Mouse (Mus musculus) urinary bladder, postnatal 14 days (tissue): ENCODE measurements around the gene Kirrel.

Experiments
- DNase-seq: peaks from one replicate; pipeline ENCODE4 v3.0.0; 2021; ENCODE audit warnings: low spot score

Kirrel gene

DNA sequence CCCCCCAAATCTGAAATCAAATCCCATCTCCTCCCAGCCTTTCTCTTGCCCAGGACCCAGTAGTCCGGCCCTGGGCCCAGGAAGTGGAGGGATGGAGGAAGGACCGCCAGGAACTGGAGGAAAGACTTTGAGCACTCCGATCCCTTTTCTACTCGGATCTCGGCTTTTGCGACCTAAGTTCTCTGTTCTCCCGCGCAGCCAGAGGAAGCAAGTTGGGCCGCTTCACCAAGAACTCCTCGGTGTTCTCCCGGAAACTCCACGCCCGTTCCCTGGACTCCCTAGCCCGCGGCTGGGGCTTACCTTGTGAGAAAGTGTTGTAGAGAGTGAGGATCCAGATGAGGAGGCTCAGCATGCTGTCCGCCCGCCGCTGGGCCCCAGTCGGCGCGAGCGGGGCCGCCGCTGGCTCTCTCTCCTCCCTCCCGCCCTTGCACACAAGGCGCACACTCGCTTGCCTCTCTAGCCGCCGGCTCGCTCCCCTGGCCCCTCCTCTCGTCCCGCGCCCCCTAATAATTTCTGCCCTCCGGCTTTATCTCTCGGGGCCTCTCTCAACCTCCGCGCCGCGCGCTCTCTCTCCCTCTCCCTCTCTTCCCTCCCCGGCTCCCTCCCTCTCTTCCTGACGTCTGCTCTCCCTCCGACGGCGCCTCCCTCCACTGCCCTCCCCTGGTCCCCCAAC is at the start of gene Kirrel:
Gene Kirrel, minus strand, starts transcription at position 652 of the 673 bp plus-strand sequence.
- peak; percentile 85 for DNase-seq

GRCm38 (mm10) chr3:87223636-87224035 is 49.1 kb upstream of the Kirrel start:
- DNase-seq: no peak

- no peak for DNase-seq
Observed at GRCm38 (mm10) chr3:87222346-87222745, 47.8 kb upstream of the Kirrel start.

- no peak for DNase-seq
Observed at GRCm38 (mm10) chr3:87215176-87215575, 40.6 kb upstream of the Kirrel start.

- DNase-seq: no peak
Observed at GRCm38 (mm10) chr3:87214221-87214864, 39.8 kb upstream of the Kirrel start.

- DNase-seq: no peak
Observed at GRCm38 (mm10) chr3:87206336-87207075, 32.0 kb upstream of the Kirrel start.

- DNase-seq: no peak
Observed at GRCm38 (mm10) chr3:87196637-87197036, 22.1 kb upstream of the Kirrel start.

DNA sequence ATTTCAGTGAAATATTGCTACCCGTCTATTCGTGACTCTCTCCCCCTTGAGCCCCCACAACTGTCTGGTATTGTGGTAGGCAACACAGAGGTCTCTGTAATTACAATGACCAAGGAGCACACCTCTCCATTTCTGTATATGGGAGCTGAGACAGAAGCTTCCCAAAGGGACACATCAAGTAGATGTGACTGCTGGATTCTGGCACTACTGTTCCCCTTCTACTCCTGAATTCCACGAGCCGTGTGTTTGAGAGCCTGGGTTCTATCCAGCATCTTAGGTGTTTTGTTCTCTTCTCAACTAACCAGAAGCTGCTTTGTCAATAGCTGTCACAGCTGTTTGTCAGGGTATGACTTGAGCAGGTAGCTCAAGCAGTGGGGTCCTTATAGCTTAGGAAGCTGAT is 20.5 kb upstream of the Kirrel start:
- no peak for DNase-seq

GRCm38 (mm10) chr3:87194591-87194990 is 20.0 kb upstream of the Kirrel start:
- no peak for DNase-seq

DNA sequence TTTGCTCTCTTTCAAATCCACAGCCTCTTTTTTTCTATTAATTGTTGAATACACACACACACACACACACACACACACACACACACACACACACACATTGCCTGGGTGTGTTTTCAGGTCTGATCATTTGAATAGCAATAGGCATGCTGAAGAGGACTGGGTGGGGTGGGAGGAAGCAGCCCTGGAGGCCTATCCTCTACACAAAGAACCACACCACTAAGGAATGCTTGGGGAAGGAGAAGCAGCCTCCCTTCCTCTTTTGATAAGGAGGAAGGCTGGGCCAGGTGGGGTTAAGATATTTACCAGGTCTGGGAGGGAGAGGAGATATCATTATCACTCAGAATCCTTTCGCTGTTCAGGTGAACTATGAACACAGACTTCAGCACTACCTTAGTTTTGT is 19.2 kb upstream of the Kirrel start:
- DNase-seq: no peak

- no peak for DNase-seq
Observed at GRCm38 (mm10) chr3:87193352-87193751, 18.8 kb upstream of the Kirrel start.

DNA sequence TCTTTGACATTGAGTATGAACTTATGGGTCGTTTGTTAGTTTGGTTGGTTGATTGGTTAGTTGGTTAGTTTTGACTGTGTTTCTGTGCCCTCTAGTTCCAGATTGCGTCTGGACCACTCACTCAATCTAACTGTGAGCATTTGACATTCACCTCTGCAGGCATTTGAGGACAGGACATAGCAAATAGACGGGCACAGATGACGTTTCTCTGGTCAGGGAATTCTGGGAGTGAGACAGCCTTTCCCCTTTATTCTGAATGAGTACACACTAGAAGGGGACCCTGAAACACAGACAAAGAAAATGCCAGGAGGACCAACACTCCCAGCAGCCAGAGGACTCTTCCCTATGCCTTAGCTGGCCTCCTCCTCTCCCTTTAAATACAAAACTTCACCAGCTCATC is 2.1 kb upstream of the Kirrel start:
- no peak for DNase-seq

DNA sequence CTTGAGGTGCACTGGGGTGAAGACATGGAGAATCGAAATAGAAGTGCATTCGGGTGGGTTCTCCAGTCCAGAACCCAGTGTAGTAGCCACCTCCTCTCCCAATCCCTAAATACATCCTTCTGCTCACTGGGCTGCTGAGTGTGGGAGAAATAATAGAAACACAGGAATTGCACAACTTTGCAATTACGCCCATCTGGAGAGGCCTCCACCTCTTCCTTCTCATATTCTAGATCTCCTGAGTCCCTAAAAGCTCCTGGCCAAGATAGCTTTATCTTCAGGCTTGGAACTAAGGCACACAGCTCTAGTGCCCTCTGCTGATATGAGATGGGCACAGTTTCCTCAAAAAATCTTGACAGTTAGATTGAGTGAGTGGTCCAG is 880 bp upstream of the Kirrel start:
- DNase-seq: no peak

GRCm38 (mm10) chr3:87174769-87175437 is 356 bp upstream of the Kirrel start:
- no peak for DNase-seq

DNA sequence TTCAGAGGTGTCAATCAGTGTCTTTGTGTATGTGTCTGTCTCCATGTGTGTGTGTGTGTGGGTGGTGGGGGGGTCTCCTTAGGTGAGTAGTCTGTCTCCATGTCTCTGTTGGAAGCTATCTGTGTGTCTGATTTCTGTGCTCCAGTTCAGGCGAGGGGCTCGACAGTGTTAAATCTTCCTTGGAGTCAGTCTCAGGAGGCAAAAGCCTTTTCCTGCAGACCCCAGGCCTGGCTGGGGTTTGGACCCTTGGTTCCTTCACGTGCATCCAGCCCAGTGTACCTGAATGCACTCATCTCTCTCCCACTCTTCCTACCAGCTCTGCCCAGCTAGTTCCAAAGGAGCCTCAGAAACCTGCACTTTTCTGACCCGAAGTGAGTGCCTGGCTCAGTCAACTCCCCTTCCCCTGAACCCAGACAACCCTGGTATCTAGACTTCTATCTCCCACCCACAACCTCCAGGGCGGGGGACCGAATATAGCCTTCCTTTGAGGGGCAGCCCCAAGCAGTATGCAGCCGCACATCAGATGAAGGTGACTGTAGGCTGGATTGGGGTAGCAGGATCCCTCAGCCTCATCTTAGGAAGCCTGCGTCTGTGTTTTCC is 961 bp downstream of the Kirrel start:
- DNase-seq: no peak

DNA sequence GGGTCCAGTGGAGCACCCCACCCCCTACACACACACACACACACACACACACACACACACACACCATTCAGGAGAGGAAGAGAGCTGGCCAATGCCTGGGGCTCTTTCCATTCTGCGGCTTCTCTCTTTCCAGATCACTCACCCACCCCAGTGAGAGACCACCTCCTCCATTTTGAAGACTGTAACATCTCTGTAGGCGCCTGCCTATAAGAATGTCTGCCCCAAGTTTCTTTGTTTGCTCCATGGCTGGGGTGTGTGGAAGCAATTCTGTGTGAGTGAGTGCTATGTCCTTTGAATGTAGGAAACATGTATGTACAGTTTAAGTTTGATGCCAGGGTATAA is 1.5 kb downstream of the Kirrel start:
- no peak for DNase-seq

DNA sequence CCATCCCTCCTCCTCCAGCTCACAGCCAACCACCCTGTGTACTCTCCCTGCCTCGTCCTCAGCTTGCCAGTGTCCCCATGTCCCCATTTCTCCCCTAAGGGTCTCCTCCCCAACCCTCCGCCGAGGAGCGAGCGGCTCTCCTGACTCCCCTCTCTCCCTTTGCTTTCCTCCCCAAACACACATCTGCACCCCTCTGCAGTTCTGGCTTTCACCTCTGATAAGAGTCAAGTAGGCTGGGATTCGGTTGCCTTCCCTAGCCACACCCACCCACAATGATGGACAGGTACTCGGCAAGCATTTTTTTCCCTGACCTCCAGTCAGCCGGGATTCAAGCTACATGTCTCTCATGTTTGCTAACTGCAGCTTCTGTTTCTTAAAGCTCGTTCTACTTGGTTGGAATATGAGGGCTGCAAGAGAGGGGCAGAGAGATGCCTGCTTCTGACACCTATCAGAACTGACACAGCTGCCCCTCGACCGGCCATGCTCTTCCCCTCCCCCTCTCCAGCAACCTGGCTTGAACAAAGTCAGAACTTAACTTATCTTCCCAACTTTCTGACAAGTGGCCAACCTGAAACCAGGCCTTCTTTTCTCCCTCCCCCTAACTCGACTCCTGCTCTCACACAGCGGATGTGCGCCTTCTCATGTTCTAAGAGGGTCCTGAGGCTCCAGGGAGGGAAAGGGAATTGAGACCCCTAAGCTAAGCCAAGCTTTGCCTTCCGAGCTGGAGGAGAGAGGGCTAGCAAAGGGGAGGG is 2.0 kb downstream of the Kirrel start:
- no peak for DNase-seq

- no peak for DNase-seq
Observed at GRCm38 (mm10) chr3:87171201-87172100, 3.1 kb downstream of the Kirrel start.

GRCm38 (mm10) chr3:87169402-87170015 is 5.0 kb downstream of the Kirrel start:
- no peak for DNase-seq

DNA sequence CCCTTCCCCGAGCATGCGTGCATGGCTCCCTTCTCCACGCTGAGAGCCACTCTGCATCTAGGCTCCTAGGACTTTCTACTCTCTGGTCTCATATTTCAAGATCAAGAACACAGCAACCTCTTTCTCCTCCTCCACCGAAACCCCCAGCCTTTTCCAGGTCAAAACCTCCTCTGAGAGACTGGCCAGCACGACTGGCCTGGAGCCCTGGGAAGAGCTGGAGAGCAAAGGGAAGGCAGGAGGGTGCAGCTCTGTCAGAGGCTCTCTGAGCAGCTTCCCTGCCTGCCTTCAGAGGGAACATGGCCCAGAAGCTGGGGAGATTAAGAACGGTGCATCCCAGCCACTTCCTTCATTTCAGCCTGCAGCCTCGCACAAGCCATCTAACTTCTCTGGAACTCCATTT is 5.8 kb downstream of the Kirrel start:
- no peak for DNase-seq
